Mouse (Mus musculus): Measurements from ENCODE around the gene Ropn1.
"Not testable (repeated sequence)": the region's sequence is repeated elsewhere in the genome, so short reads cannot be mapped to it uniquely, and the experiment has no call there.

Ropn1 gene

DNA sequence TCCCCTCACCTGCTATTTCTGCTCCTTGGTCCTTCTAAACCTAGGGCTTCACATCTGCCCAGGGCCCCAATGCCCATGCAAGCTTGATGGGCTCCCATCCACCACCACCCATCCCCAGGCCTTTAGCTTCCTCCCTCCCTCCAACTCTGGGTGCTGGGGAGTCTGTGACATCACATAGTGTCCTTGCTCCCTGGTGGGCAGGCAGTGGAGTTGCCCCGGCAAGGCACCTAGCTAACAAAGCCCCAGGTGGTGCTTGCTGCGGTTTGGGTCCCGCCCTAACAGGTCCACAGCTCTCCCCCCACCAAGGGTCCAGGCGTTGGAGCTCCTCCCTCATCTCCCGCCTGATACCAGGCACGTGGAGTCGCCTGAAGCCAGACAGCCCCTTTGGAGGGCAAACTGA is at the start of gene Ropn1:
TSS of gene Ropn1 (plus strand) at position 301 of the 400 bp plus-strand sequence.
- DNase-seq (ENCODE audit: low spot score): no peak

DNA sequence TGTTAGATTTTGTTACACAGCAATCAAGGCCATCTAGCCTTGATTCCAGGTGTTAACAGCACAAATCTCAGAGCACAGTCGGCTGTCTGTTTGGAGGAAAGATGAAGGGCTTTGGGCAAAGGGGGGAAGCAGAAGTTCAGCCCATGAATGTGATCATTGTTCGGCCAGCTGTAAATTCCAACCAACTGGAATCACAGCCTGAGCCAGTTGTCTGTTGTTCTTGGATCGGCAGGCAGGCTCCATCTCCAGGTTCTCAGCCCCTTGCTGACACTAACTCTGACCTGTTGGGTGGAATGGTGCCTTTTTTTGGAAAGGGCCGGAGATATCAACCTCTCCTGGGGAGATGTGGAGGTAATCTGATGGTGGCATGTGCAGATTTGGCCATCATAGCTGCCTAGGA is 47.8 kb upstream of the Ropn1 start:
- DNase-seq (ENCODE audit: low spot score): no peak

DNA sequence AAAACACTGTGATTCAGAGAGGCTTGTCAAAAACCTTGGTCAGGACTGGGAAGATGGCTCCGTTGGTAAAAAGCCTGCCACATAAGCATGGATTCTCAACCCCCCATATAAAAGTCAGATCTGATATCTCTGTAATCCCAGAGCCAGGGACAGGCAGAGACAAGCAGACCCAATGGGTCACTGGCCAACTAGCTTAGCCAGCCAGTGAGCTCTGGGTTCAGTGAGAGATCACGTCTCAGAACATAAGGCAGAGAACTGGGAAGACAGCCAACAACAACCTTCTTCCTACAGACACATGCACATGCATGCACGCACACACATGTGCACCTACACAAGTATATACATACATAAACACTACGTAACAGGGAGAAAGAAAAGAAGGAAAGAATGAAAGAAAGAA is 46.6 kb upstream of the Ropn1 start:
- DNase-seq (ENCODE audit: low spot score): no peak

DNA sequence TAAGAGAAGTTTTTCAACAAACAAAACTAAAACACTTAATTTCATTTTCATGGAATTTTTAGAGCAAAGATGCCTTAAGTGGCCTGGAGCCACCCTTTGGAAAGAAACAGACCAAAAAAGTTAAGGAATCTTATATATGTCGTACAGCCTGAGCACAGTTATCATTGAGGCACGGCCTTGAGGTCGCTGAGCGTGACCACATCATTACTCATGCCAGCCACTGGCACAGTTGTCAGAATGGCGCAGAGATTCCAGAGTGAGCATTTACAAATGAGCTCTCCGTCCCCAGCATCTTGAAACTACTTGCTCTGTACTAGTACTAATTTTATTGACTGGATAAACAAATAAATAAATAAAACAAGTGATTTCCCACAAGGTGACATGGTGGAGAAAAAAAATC is 45.9 kb upstream of the Ropn1 start:
- no peak for DNase-seq (ENCODE audit: low spot score)

DNA sequence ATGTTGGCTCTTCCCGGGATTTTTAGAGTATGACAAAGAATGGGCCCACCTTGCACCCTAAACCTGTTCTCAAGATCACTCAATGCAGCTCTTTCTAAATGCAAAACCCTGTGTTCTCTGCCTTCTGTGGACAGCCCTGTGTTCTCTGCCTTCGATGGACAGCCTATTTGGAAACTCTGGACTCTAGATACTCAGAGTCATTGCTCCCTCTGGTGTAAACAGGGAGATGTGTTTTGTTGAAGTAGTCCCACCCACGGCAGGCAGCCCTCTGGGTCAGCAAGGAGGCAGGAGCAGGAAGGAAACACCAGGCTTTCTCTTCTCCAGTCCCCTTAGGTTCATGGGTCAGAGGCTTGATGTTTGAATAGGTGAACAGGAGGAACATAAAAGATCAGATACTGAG is 44.0 kb upstream of the Ropn1 start:
- DNase-seq (ENCODE audit: low spot score): no peak

DNA sequence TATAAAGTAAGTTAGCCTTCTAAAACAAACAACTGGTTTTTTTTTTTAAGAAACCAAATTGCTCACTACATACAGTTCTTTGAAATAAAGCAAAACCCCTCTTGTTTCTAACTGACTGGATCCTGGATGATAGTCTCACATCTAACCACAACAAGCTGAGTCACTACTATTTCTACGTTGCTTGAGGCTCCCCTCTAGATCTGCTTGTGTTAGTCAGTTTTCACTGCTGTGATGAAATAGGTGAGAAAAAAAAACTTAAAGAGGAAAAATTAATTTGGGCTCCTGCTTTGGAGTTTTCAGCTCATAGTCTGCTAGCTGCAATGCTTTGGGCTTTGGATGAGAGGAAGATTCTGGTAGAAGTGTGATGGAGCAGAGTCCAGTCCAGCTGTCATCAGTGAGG is 39.6 kb upstream of the Ropn1 start:
- DNase-seq (ENCODE audit: low spot score): no peak

DNA sequence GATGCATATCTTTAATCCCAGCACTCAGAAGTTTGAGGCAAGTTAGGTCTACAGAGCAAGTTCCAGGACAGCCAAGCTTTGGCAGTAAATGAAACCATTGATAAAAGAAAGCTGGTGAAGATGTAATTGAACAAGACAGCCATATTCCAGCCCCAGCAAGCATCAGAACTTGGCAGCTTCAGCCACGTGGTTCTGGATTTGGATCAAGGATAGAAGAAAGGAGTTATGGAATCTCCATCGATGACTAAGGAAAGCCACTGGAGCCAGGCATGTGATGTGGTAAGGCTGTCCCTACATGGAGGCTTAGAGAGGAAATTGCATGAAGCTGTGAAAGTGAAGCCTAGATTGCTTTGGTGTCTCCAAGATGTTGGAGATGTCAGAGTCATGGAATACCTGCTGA is 35.7 kb upstream of the Ropn1 start:
- DNase-seq (ENCODE audit: low spot score): no peak

DNA sequence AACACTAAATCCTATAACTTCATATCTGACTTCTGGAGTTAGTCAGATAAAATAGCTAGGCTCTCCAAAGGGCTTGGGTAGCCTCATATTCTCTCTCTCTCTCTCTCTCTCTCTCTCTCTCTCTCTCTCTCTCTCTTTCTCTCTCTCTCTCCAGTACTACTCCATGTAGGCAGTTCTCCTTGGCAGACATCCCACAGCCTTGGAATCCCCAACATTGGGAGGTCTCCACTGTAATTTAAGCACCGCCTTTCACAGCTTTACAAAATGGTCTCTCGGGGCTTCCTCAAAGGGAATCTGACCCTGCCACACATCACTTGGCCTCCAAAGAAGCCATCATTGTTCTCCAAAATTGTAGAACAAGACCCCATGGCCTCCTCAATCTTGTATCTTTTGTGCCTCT is 22.1 kb upstream of the Ropn1 start:
- no peak for DNase-seq (ENCODE audit: low spot score)

DNA sequence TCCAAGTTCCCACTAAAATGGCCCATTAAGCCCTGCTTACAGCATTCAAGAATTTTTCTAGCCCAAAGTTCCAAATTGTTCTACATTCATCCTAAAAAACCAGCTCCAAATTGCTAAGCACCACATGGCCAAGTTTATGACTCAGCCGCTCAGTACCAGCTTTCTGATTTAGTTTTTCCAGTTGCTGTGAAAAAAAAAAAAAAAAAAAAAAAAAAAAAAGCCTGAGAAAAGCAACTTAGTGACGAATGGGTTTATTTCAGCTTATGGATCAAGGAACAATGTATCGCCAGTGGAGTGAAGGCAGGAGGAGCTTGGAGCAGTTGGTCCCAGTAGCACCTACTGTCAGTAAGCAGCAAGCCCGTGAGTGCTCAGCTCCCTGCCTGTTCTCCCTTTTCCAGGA is 21.3 kb upstream of the Ropn1 start:
- no peak for DNase-seq (ENCODE audit: low spot score)

DNA sequence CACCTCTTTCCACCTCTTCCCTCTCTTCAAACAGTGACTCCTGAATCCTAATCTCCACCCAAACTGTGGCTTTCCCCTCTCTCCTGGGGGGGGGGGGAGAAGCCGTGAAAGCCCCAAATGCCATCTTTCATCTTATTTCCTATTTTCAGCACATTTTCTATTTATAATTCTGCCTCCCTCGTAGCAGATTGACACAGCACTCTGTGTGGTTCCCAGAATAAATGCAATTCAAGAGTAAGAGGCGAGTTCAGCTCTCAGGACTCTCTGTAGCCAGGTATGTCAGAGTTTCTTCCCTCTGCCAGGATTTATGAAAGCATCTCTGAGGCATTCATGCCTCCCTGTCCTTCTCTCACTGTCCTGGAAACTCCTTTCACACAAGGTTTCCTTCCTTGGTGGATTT is 14.2 kb upstream of the Ropn1 start:
- no peak for DNase-seq (ENCODE audit: low spot score)

DNA sequence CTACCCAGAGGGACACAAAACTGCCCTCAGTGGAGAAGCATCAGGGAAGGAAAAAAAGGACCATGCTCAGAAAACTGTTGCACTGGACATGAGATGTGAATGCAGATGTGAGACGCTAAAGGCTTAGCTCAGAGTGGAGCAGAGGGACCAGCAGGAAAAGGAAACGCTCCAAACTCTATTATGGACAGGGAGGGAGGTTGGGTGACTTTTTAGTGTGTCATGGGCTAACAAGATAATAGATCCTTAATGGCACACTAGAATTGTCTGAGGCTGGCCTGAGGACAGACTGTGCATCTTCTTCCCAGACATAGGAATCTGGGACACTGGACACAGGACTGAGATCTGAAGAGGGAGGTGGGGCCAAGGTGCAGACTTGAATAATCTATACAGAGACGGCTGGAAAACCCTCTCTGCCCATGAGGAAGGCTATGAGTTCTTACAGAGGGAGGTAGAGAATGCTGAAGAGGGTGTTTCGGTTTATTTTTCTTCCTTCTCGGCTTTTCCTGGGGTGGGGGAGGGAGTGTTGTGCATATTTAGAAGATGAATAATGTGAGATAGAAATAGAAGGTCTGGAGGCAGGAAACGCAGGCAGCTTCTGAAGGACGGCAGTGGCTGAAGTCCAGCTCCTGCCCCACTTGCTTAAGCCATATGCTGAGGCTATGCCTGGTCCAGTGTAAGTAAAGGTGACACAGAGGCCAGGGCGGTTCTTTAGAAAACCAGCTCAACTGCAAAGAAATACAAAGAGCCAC is 6.0 kb upstream of the Ropn1 start:
- no peak for DNase-seq (ENCODE audit: low spot score)

DNA sequence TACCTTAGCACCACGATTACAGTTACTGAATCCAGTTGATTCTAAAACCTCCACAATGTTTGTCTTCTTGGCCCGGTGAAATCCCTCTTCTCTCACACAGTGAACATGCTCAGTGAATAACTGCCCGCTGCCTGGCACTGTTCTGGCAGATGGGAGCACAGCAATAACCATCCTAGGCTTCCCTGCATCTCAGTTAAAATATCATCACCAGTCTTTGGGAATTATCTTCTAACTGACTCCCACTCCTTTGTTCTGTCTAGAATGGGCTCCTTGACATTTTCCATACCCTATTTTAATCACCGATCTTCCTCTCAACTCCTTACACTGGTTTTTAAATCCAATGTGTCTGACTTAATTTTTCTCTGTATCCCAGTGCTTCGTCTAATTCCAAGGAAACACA is 3.3 kb downstream of the Ropn1 start:
- no peak for DNase-seq (ENCODE audit: low spot score)

DNA sequence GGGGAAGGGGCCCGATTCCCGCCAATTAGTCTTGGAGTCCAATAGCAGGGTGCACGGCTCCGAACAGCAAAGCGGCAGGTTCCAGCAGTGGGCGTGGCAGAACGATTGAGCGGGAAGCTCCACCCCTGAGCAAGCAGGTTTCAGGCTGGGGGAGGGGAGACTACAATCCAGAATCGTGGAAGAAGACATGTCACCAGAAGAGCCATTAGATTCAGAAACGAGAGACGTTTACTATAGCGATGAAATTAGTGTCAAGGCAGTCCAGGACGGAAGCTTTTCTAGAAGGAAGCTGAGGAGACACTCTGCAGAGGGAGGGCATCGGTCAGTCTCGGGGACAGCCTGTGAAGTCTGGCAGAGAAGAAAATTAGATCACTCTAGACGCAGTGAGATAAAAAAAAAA is 7.8 kb downstream of the Ropn1 start:
- DNase-seq (ENCODE audit: low spot score): not testable (repeated sequence)

DNA sequence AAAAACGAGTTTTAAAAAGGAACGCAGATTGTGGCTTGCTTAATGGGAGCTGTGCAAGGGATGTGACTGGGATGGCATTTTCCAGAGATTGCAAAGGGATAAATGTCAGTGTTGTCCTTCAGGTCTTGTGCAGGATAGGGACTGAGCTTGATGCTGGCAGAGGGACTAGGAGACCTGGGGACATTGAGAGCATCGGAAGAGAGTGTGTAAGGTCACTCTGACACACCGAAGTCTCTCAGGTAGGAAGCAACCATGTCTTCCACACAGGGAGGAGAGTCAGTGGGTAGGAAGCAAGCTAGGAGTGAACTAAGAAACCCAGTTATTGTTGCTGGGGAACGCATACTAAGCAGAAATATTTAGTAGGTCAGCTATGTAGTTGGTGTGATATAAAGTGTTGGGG is 8.3 kb downstream of the Ropn1 start:
- no peak for DNase-seq (ENCODE audit: low spot score)

DNA sequence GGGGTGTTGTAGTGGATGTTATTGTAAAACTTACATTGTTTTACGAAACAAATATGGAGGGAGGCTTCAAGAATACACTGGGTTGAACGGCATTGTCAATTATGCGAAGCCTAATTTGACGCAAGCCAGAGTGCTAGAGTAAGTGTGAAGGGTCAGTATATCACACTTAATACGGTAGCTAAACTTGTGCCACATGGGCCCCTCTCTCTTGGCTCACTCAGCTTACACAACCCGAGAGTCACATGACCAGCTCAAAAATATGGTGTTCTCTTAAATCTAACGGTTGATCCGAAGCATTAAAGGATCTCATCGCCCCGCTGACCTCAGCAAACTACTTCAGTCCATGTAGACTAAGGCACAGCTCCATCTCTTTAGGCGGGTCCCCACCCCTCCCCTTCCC is 8.7 kb downstream of the Ropn1 start:
- no peak for DNase-seq (ENCODE audit: low spot score)

DNA sequence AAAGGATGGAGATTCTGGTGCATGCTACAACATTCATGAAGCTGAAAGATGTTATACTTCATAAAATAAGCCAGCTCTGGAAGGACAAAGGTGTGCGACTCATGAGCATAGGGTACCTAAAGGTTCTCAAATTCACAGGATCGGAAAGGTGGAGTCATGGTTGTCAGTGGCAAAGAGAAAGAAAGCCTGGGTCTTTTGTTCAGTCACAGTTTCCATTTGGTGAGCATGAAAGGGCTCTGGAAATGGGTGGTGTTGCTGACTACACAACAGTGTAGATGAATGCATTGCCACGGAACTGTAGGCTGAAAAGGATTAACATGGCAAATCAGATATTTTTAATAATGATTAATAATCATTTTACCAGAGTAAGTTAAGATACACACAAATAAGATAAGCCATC is 14.8 kb downstream of the Ropn1 start:
- no peak for DNase-seq (ENCODE audit: low spot score)

DNA sequence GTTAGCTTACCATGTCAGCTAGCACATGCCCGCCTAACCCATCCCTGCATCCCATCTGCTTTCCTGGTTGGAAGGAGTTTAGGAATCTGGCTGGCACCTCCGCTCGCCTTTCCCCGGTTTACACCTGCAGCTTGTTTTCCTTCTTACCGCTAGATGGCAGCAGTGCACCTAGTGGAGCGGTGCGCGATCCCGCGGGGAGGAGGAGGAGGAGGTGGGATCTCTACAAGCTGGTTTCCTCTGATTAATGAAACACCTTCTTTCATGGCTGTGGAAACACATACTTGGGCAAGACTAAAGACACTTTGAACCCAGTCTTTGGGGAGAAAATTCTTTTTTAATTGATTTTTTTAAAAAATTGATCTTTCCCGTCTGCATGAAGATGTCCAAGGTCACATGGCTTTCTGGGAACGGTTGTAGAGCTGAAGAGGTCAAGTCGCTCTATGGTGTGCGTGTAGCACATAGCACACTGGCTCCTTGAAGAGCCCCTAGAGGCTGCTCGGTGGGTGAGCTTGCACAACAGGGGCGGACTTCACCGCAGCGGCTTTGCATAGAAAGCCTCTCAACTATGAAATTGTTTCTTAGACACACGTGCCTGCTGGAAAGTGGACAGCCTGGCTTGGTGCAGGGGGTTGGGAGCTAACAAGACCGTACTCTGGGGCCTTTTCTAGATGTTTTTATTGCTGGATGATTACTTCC is 17.5 kb downstream of the Ropn1 start:
- DNase-seq (ENCODE audit: low spot score): peak; percentile 76

DNA sequence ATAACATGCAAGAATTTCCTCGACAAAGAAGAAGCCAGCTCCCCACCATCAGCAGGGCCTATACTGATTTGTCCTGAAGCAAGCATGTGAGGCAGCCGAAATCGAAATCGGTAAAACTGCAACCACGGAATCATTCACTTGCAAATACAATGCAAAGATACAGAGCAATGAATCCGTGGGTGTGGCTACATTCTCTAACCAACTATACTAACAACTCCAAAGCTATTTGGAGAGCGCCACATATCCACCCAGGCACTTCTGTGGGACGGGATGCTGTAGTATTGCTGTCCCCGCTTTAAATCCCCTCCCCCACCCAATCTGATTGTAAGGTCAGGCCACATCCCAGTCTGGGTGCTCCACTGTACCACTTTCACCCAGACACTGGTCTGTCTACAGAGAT is 18.6 kb downstream of the Ropn1 start:
- DNase-seq (ENCODE audit: low spot score): no peak

DNA sequence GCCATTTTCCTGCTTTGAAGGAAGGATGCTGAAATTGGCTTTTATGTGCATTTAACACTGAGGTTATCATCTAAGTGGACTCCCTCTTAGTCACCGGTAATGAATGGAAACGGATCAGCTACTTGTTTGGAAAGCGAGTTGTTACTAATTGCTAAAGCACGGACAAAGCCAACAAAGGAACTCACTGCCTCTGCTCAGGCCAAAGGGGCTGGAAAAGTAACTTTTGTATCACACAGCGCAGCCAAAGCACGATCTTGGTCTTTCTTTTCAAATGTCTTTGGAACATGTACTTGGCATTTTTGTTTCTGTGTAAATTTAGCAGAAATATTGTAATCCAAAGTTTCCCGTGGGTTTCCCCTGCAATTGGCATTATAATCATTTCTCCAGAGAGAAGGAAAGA is 22.2 kb downstream of the Ropn1 start:
- peak; percentile 61 for DNase-seq (ENCODE audit: low spot score)

DNA sequence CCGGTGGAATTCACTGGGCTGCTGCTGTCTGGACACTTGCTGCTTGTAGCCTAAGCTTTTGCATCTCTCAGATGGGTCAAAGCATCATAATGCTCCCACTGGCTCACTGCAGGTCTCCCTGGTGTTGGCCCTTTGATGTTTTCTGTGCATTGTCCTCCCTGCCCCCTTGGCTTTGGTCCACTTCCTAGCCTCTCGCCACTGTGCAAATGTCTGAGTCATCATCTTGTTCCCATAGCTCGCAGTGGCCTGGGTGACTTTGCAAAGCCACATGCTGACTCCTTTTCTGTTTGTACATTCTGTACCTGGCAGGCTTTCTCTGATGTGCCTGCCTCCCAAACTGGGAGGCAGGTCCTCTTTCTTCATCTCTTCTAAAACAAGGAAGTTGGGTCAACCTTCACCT is 23.1 kb downstream of the Ropn1 start:
- DNase-seq (ENCODE audit: low spot score): no peak

DNA sequence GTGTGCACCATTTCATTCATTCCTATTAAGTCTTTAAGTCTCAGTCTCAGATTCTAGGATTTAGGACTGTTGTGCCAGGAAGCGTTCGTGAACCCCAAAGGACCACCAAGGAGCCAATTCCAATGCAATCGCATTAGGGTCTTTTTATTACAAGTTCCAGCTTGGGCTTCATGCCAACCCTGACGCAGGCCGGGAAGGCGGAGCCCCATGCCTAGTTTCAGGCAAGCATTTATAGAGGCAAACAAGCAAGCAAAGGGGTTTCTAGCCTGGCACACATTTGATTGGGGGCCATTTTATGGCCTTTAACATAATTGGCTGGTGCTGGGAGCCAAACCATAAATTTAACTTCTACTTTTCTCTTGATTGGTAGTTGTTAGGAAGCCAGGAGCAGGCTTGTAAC is 24.6 kb downstream of the Ropn1 start:
- no peak for DNase-seq (ENCODE audit: low spot score)

DNA sequence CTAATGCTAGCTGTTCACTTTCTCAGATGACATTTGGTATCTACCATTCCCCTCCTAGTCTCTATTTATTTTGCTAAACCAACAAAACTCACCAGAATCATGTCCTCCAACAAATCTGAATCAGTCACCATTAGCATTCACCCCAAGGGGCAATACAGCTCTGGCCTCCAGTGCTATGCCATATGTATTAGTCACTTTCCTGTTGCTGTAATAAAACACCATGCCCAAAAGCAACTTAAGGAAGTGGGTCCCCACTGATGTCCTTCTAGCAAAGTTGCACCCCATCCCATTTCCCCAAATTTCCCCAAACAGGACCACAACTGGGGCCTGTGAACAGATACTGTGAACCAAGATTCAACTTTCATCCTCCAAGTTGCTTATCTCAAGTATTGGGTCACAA is 32.1 kb downstream of the Ropn1 start:
- DNase-seq (ENCODE audit: low spot score): no peak

DNA sequence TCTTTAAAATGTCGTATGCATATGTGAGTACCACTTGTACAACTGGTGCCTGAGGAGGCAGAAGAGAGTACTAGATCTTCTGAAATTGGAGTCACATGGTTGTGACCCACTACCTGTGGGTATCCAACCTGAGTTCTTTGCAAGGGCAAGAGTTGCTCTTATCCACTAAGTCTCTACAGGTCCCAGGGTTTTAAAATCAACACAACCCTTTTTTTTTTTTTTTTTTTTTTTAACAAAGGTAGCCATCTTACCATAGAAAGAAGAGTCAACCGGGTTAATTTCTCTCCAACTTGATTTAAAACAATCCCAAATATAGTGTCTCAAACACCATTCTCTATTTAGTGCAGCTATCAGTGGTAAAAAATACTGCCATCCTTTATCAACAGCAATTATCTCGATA is 40.2 kb downstream of the Ropn1 start:
- no peak for DNase-seq (ENCODE audit: low spot score)
